Mouse (Mus musculus) ES-E14 (cell line): ENCODE data around the gene Mosmo. TPM values are rescaled to one million over a fixed set of nuclear protein-coding genes. Genes with fewer than 3 reads are reported as not detected.

Experiments used
- DNase-seq: peaks from one replicate; pipeline ENCODE4 v3.0.0-alpha.2; 2013; ENCODE audit warnings: low read depth, low spot score
- H3K27ac ChIP-seq: 2 replicates; pipeline ENCODE4 v1.5.1; 2012; ENCODE audit warnings: low read depth, mild to moderate bottlenecking, low read length, moderate library complexity, mixed read lengths; ENCODE audit not compliant: poor library complexity, insufficient read depth, severe bottlenecking
- H3K36me3 ChIP-seq: 2 replicates; pipeline ENCODE4 v1.6.1; 2012; ENCODE audit warnings: mild to moderate bottlenecking, low read length, moderate library complexity, mixed read lengths; ENCODE audit not compliant: control insufficient read depth, poor library complexity, insufficient read depth, severe bottlenecking
- H3K4me1 ChIP-seq, 2 experiments: fragments of 150-350 bp in 1 of 2; sonication (generic) in 1 of 2; 2 replicates each; pipeline ENCODE4 v1.6.1; 2012; ENCODE audit warnings: low read length in 2 of 2, mild to moderate bottlenecking in 1 of 2, mixed read lengths in 1 of 2; ENCODE audit not compliant: control insufficient read depth in 2 of 2, insufficient read depth in 2 of 2, poor library complexity in 1 of 2
- H3K4me3 ChIP-seq, 2 experiments: fragments of 150-350 bp in 1 of 2; sonication (generic) in 1 of 2; 2 replicates each; pipeline ENCODE4 v1.5.1; 2012; ENCODE audit warnings: low read length in 2 of 2, low read depth in 1 of 2, mild to moderate bottlenecking in 1 of 2, mixed read lengths in 1 of 2; ENCODE audit not compliant: insufficient read depth in 1 of 2, poor library complexity in 1 of 2, severe bottlenecking in 1 of 2
- H3K9ac ChIP-seq: 2 replicates; pipeline ENCODE4 v1.6.1; 2012; ENCODE audit warnings: low read depth, mild to moderate bottlenecking, low read length, mixed read lengths; ENCODE audit not compliant: poor library complexity, insufficient read depth, severe bottlenecking
- H3K9me3 ChIP-seq: fragments of 150-350 bp; sonication (generic); 2 replicates; pipeline ENCODE4 v1.6.1; 2012; ENCODE audit warnings: low read depth, mild to moderate bottlenecking, low read length; ENCODE audit not compliant: control insufficient read depth, insufficient read depth
- CHD2 ChIP-seq: IDR thresholded peaks from 2 replicates; pipeline ENCODE4 v1.6.1; 2014; ENCODE audit warnings: mild to moderate bottlenecking, low read depth, low read length, inconsistent platforms
- HCFC1 ChIP-seq: IDR thresholded peaks from 2 replicates; pipeline ENCODE4 v1.6.1; 2012; ENCODE audit warnings: low read length, inconsistent platforms, borderline replicate concordance; ENCODE audit not compliant: insufficient read depth
- MAFK ChIP-seq: IDR thresholded peaks from 2 replicates; pipeline ENCODE4 v1.6.1; 2014; ENCODE audit warnings: mild to moderate bottlenecking, low read depth, low read length, inconsistent platforms; ENCODE audit not compliant: insufficient read depth
- ZC3H11A ChIP-seq: IDR thresholded peaks from 2 replicates; pipeline ENCODE4 v1.6.1; 2012; ENCODE audit warnings: low read depth, mild to moderate bottlenecking, inconsistent platforms, low read length, borderline replicate concordance
- ZNF384 ChIP-seq: IDR thresholded peaks from 2 replicates; pipeline ENCODE4 v1.6.1; 2012; ENCODE audit warnings: low read depth, low read length, inconsistent platforms
- in situ Hi-C, 2 experiments: fragments of 600-800 bp; cut with MboI; formaldehyde crosslinking; loops; one replicate each; pipeline ENCODE4 v1.15.1; 2025; ENCODE audit warnings: low sequenced_read_pairs in 2 of 2, inconsistent platforms in 1 of 2; ENCODE audit not compliant: unreplicated experiment in 2 of 2
- total RNA-seq: library from RNA; depleted of rRNA; stranded (reverse); fragments of 300-350 nt; gene quantifications from 2 replicates; pipeline ENCODE4 v1.2.3, GENCODE M21; 2012

Mosmo gene
- total RNA-seq, 1 experiment: 21.6 TPM

DNA sequence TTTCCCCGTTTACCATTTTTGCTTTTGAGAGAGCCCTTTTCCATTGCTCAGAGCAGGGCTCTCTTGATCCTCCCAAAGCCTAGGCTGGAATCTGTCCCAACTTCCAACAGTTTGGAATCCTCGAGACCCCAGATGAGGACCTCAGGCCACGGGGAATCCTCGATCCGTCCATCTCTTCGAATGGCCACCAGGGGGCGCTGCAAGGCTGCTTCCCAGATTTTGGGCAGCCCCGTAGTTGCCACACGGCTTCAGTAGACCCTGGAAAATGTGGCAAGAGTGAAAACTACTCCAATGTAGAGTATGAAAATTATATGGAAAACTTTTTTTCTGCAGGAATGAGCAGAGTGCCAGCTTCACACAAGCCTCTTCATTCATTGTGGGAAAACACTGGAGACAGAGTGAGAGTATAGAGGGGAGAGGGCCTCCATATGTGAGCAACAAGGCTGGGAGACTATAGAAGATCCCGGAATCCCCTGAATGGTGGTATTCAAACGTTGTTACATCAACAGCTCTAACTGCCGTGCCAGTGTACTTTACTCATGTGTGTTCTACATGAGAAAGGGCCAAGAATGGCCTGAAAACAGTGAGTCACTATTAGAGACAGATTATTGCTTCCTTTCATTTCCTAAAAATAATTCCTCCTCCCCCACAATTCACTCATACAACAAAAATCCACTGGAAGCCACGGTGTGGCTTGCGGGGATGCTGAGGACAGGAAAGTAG, 7.1 kb upstream of the Mosmo start, which contains the start of gene Pdzd9:
Gene Pdzd9 (minus strand): TSS at position 191 of the 723 bp plus-strand sequence.
- Histone ChIP-seq H3K27ac (no peak within 1 kb of the TSS), H3K4me1 (no peaks in the 10 kb centered on the region), H3K36me3 (no peaks in the 10 kb centered on the region), H3K4me3 (no peak within 1 kb of the TSS), H3K9me3 (no peaks in the 10 kb centered on the region), H3K9ac (no peak within 1 kb of the TSS)
- peak; percentile 68 for DNase-seq
- TF ChIP-seq ZC3H11A: peak; percentile 86
- TF ChIP-seq MAFK: no peak
- in situ Hi-C loops: loop anchor here (5.0 kb wide), 1 partner anchor 157 kb away; no protein-coding TSS in a partner anchor

DNA sequence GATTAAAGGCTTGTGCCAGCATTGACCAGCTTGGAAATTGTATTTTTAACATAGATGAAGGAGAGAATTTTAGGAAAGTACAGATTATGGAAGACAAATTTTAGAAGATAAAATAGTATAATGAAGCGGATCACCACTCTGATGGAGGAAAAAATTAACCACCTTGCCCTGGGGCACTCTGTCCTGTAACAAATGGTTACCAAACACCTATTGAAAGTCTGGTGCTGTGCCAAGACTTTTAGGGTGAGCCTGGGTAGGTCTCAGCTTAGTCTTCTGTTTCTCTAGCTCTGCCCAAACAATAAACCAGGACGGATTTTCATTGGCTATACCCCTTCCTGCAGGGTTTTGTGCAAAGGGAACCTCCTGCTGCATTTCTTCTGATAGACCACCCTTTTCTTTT, 6.1 kb upstream of the Mosmo start:
- Histone ChIP-seq H3K27ac (no peak overlapping the region), H3K36me3 (no peaks in the 10 kb centered on the region), H3K4me3 (no peak overlapping the region), H3K9ac (no peak overlapping the region), H3K4me1 (no peaks in the 10 kb centered on the region), H3K9me3 (no peaks in the 10 kb centered on the region)
- TF ChIP-seq MAFK (no peak), HCFC1 (no peak), ZC3H11A (no peak), CHD2 (no peak), ZNF384 (no peak)
- in situ Hi-C loops: loop anchor here (5.0 kb wide), 1 partner anchor 156 kb away; no protein-coding TSS in a partner anchor
- no peak for DNase-seq

DNA sequence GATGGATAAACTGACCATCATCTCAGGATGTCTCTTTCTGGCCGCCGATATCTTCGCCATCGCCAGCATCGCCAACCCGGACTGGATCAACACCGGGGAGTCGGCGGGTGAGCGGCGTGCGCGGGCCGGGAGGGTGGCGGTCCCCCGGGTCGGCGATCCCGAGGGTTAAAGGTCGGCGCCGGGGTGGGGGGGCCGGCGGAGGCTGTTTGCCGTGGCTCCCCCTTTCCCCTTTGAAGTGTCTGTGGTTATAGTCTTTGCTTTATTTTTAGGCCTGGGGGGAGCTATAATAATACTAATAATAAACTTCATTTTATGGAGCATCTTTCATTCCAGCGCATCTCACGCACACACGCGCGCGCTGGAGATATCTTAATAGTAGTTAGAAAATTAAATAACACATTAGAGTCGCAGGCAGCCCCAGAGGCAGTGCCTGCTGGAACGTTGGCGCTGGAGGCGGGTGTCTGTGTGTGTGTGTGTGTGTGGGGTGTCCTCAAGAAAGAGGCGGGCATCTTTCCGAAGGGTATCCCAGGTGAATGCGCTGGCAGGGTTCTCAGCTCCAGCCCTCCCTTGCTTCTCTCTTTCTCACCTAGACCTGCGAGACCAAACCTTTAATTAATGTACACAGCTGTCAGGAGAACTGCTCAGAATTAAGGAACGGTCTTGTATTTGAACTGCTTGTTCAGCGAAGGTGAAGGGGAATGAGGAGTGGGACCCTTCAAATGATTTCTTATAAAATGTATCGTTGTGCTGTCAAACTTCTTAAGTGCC, 530 bp downstream of the Mosmo start:
- TF ChIP-seq ZNF384: no peak
- TF ChIP-seq CHD2: no peak
- no peak for TF ChIP-seq MAFK
- no peak for TF ChIP-seq ZC3H11A
- TF ChIP-seq HCFC1: no peak
- Histone ChIP-seq H3K27ac (no peak overlapping the region), H3K9me3 (no peaks in the 10 kb centered on the region), H3K36me3 (no peaks in the 10 kb centered on the region), H3K4me3 (peak overlapping the region; percentile 97 to 100), H3K4me1 (peaks cover 4 to 5% of the 10 kb centered on the region in 2 experiments; a peak in 3 of 4 replicates), H3K9ac (peak overlapping the region; percentile 97)
- in situ Hi-C loops: no loop called here
- DNase-seq: no peak

DNA sequence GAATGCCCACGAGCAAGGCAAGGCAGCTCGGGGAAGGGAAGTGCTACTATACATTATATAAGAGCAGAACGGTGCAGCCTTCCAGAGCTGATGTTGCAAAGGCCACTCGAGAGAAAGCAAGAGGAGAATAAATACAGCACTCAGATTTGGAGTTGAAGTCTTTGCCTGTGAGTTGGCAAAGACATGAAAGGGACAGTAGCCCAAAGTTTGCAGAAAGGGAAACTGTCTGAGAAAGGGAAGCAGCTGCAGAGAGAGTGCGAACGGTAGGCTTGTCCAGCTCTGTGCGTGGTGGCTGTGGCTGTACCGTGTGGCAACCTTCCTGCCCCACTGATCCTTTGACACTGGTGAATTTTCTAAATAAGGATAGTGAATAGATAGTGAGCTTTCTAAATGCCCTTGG, 1.6 kb downstream of the Mosmo start:
- H3K36me3 ChIP-seq: no peaks in the 10 kb centered on the region
- no peak for DNase-seq
- H3K27ac ChIP-seq: no peak overlapping the region
- TF ChIP-seq CHD2: no peak
- no peak for TF ChIP-seq ZNF384
- TF ChIP-seq ZC3H11A: no peak
- TF ChIP-seq MAFK: no peak
- TF ChIP-seq HCFC1: no peak
- H3K9me3 ChIP-seq: no peaks in the 10 kb centered on the region
- H3K4me1 ChIP-seq: peaks cover 4 to 5% of the 10 kb centered on the region in 2 experiments; a peak in 3 of 4 replicates
- H3K9ac ChIP-seq: no peak overlapping the region
- no peak overlapping the region for H3K4me3 ChIP-seq
- in situ Hi-C loops: no loop called here
